Mouse (Mus musculus) cerebellum, adult 2 months (tissue): ENCODE data around the gene Spc25.

Source experiments
- CTCF ChIP-seq: fragments of 200-500 bp; IDR thresholded peaks from 2 replicates; pipeline ENCODE4 v1.5.1; 2011; ENCODE audit warnings: low read depth, mild to moderate bottlenecking, control low read depth, low read length, moderate library complexity, borderline replicate concordance; ENCODE audit not compliant: insufficient read depth
- POLR2A ChIP-seq: fragments of 200-500 bp; IDR thresholded peaks from 2 replicates; pipeline ENCODE4 v1.6.1; 2011; ENCODE audit warnings: low read length, control low read depth, borderline replicate concordance; ENCODE audit not compliant: insufficient read depth

DNA sequence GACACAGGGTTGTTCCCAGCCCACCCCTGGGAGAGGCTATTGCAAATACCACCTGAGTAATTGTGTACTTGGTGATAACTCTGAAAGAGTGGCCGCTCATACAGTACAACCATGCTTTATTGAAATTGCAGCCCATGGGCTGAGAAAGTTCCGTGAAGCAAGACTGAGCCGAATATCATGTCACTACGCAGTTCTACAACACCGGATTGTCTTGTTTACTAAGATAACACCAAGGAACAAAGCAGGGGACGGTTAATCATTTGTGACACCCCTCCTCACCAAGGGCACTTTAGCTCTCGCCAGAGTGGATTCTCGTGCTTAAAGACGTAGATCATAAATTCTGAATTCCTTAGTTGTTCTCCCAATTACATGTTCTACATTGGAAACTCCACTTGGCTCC, 33.3 kb upstream of the Spc25 start:
- no peak for TF ChIP-seq CTCF
- no peak for TF ChIP-seq POLR2A
